Mouse (Mus musculus) spleen, adult 2 months (tissue): ENCODE results near the gene Chac1.

Source experiments
- CTCF ChIP-seq: fragments of 200-500 bp; IDR thresholded peaks from 2 replicates; pipeline ENCODE4 v1.5.1; 2011; ENCODE audit warnings: mild to moderate bottlenecking, inconsistent platforms; ENCODE audit not compliant: insufficient read depth, insufficient read length, insufficient replicate concordance; ENCODE audit errors: extremely low read depth
- POLR2A ChIP-seq: fragments of 200-500 bp; IDR thresholded peaks from 2 replicates; pipeline ENCODE4 v1.6.1; 2011; ENCODE audit warnings: low read depth, low read length, inconsistent platforms

DNA sequence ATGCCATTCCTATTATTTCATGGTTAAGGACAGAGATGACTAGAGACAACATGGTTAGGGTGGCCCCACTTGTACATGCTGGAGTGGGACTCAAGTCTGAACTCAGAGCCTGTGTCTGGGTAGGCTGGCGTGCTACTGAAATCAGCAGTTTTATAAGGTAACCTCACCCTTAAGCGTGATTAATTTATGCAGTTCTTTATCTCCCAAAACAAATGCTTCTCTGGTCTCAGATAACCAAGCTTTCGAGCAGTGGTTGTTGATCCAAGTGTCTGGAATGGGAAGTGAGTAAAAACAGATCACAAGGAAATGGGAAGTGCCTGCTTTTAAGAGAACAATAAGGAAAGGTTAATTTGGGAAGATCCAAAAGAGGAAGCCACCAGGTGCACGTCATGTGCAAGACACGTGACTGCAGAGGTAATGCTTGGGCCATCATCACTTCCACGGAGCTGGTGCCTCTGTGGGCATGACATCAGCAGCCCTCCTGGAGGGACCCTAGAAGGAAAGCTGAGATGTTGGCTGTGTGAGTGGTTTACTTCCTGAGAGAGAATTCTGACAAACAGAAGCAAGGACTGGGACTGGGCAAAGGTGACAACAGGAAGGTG is 6.4 kb upstream of the Chac1 start:
- no peak for TF ChIP-seq CTCF
- no peak for TF ChIP-seq POLR2A
